In genomic region chr5:134313451-134314067, GRCm38 (mm10) we compare ENCODE assay signal across 8 mouse cellular contexts. TPM values are rescaled to one million over a fixed set of nuclear protein-coding genes. Genes with fewer than 3 reads are reported as not detected.
DNase-seq lines count a peak whose midpoint lies in the region; ATAC-seq and TF ChIP-seq lines count a peak whose summit lies in the region.

No protein-coding gene starts in this region.

- H3K27ac ChIP-seq in ES-E14 (ENCODE audit: insufficient read depth, low read depth, low read length, poor library complexity, severe bottlenecking): peak overlapping the region; percentile 96
- peak overlapping the region; percentile 99 for H3K27ac ChIP-seq in forebrain, embryonic 16.5 days (ENCODE audit: low read length)
- peak overlapping the region; percentile 100 for H3K27ac ChIP-seq in lung, embryonic 15.5 days

- under 1% methylated on average over 68 of the region's 68 CpGs for WGBS in forebrain, embryonic 16.5 days
- under 1% methylated on average over 61 of the region's 68 CpGs for WGBS in lung, embryonic 15.5 days

- peak; percentile 79 for ATAC-seq in forebrain, embryonic 16.5 days
- ATAC-seq in lung, embryonic 15.5 days (ENCODE audit: borderline replicate concordance, extremely low read depth, low FRiP score, low TSS enrichment): peak; percentile 84

- H3K9ac ChIP-seq in ES-E14 (ENCODE audit: insufficient read depth, low read depth, low read length, poor library complexity, severe bottlenecking): peak overlapping the region; percentile 90
- H3K9ac ChIP-seq in forebrain, embryonic 16.5 days (replicated peaks; ENCODE audit: low read depth, low read length): peak overlapping the region; percentile 98
- peak overlapping the region; percentile 98 for H3K9ac ChIP-seq in lung, embryonic 15.5 days

- H3K4me2 ChIP-seq in forebrain, embryonic 16.5 days (ENCODE audit: low read length): peak overlapping the region; percentile 62
- H3K4me2 ChIP-seq in lung, embryonic 15.5 days: peak overlapping the region; percentile 61

- DNase-seq in ES-E14 (ENCODE audit: low read depth, low spot score): peak; percentile 84
- peak; percentile 96 for DNase-seq in cerebellum, adult 11-12 months
- DNase-seq in heart, postnatal 4 days: peak; percentile 96
- peak; percentile 86 to 88 for DNase-seq in layer of hippocampus, adult 8-10 months (ENCODE audit: low spot score in 2 of 2)
- peak; percentile 95 for DNase-seq in ovary, adult 18-20 months (ENCODE audit: low spot score)
- peak; percentile 95 for DNase-seq in thymus, postnatal 0 days (ENCODE audit: low spot score)

- in situ Hi-C loops in ES-E14 (cut with MboI; ENCODE audit: low sequenced_read_pairs in 2 of 2, unreplicated experiment in 2 of 2): no loop called here

- no peaks in the 10 kb centered on the region for H3K9me3 ChIP-seq in ES-E14 (ENCODE audit: control insufficient read depth, insufficient read depth, low read depth, low read length)
- no peaks in the 10 kb centered on the region for H3K9me3 ChIP-seq in forebrain, embryonic 16.5 days (ENCODE audit: control insufficient read depth, low read length)
- H3K9me3 ChIP-seq in lung, embryonic 15.5 days: no peaks in the 10 kb centered on the region

- H3K4me1 ChIP-seq in ES-E14 (ENCODE audit: control insufficient read depth in 2 of 2, insufficient read depth in 2 of 2, low read length in 2 of 2, poor library complexity in 1 of 2): peaks cover 2 to 8% of the 10 kb centered on the region in 2 experiments; a peak in 2 of 4 replicates
- H3K4me1 ChIP-seq in forebrain, embryonic 16.5 days (replicated peaks; ENCODE audit: control insufficient read depth, insufficient read depth, low read length): peaks cover 31% of the 10 kb centered on the region
- H3K4me1 ChIP-seq in lung, embryonic 15.5 days: peaks cover 43% of the 10 kb centered on the region

- peaks cover 7% of the 10 kb centered on the region for H3K36me3 ChIP-seq in ES-E14 (ENCODE audit: control insufficient read depth, insufficient read depth, low read length, poor library complexity, severe bottlenecking)
- peaks cover 12% of the 10 kb centered on the region; the same call in 1 of the 2 replicates for H3K36me3 ChIP-seq in forebrain, embryonic 16.5 days (ENCODE audit: control insufficient read depth, insufficient read depth)
- H3K36me3 ChIP-seq in lung, embryonic 15.5 days: peaks cover 23% of the 10 kb centered on the region

- no peaks in the 10 kb centered on the region for H3K27me3 ChIP-seq in forebrain, embryonic 16.5 days (replicated peaks; ENCODE audit: control insufficient read depth, insufficient read depth, low read length)
- H3K27me3 ChIP-seq in lung, embryonic 15.5 days: no peaks in the 10 kb centered on the region

- peak overlapping the region; percentile 84 to 95 for H3K4me3 ChIP-seq in ES-E14 (ENCODE audit: insufficient read depth in 1 of 2, low read depth in 1 of 2, low read length in 2 of 2, poor library complexity in 1 of 2, severe bottlenecking in 1 of 2)
- peak overlapping the region; percentile 81 for H3K4me3 ChIP-seq in forebrain, embryonic 16.5 days (replicated peaks; ENCODE audit: low read length)
- peak overlapping the region; percentile 77 for H3K4me3 ChIP-seq in lung, embryonic 15.5 days

TF ChIP-seq in ES-E14, 5 proteins besides CTCF, POLR2A, EP300 and RAD21:
- TF ChIP-seq CHD2 (IDR thresholded peaks at IDR 0.05; ENCODE audit: low read depth, low read length): peak; percentile 74; the same call in 1 of the 2 replicates
- no peak for TF ChIP-seq ZC3H11A (IDR thresholded peaks at IDR 0.05; ENCODE audit: borderline replicate concordance, low read depth, low read length)
- peak; percentile 41; the same call in 1 of the 2 replicates for TF ChIP-seq HCFC1 (IDR thresholded peaks at IDR 0.05; ENCODE audit: borderline replicate concordance, insufficient read depth, low read length)
- no peak for TF ChIP-seq ZNF384 (IDR thresholded peaks at IDR 0.05; ENCODE audit: low read depth, low read length)
- TF ChIP-seq MAFK (IDR thresholded peaks at IDR 0.05; ENCODE audit: insufficient read depth, low read depth, low read length): 0 out of 2 replicates have a peak, but pooled peaks have one; percentile 18
TF ChIP-seq in ES-E14: peak in this region for 3.

RNA-seq across cellular contexts. Expression of gene Gtf2i, which starts 1.0 kb away (rescaled TPM):
- 64.3 and 81.0 TPM in 2 replicates for total RNA-seq in ES-E14 (2012; rRNA removed)
- polyA plus RNA-seq in forebrain, embryonic 16.5 days (2015; fragmentation: Nextera tagmentation; extraction: Ambion mirVana): 168 and 187 TPM in 2 replicates
- 100 to 1,000 TPM; 198 to 199 TPM for total RNA-seq in heart, postnatal 4 days (2021)
- total RNA-seq in layer of hippocampus, adult 8-10 months (2022): 100 to 1,000 TPM; 200 to 239 (median 224) TPM
- polyA plus RNA-seq in lung, embryonic 15.5 days (2015; fragmentation: Nextera tagmentation; extraction: Ambion mirVana): 160 and 168 TPM in 2 replicates
- 124 and 130 TPM in 2 replicates for polyA plus RNA-seq in thymus, postnatal 0 days (2015; fragmentation: Nextera tagmentation; extraction: Ambion mirVana)

Comparison
In these comparisons a context has a peak if more than half of its experiments do, and no peak if none do; other contexts are left out.
1. Peak in every context shown above with its lines: DNase-seq, ATAC-seq, H3K4me3 ChIP-seq and H3K27ac ChIP-seq.